Comparison of ENCODE assay signal across 17 mouse cellular contexts in genomic region chr2:155283793-155284192, GRCm38 (mm10). TPM values are rescaled to one million over a fixed set of nuclear protein-coding genes. Genes with fewer than 3 reads are reported as not detected.
DNase-seq lines count a peak whose midpoint lies in the region; ATAC-seq and TF ChIP-seq lines count a peak whose summit lies in the region.
"Had no signal": no experiment of that assay in that cellular context is flagged by ENCODE, and none has a peak within 500 bp of the region (broad histone marks: within the 10 kb centered on the region; RNA-seq: fewer than 3 reads in every experiment).

No protein-coding gene starts in this region.

- no peaks in the 10 kb centered on the region for H3K4me1 ChIP-seq in intestine, postnatal 0 days (replicated peaks; ENCODE audit: control insufficient read depth, insufficient read depth, low read length)
- no peaks in the 10 kb centered on the region for H3K4me1 ChIP-seq in hindbrain, embryonic 13.5 days (replicated peaks)
- H3K4me1 ChIP-seq in forebrain, embryonic 16.5 days (replicated peaks; ENCODE audit: control insufficient read depth, insufficient read depth, low read length), result no peaks in the 10 kb centered on the region
- H3K4me1 ChIP-seq: stomach, embryonic 15.5 days had no signal

- WGBS in intestine, postnatal 0 days, result 83% methylated on average over 4 of the region's 4 CpGs
- 87% methylated on average over 4 of the region's 4 CpGs for WGBS in hindbrain, embryonic 13.5 days
- WGBS in forebrain, embryonic 16.5 days, result 86% methylated on average over 4 of the region's 4 CpGs

- no peak overlapping the region for H3K4me3 ChIP-seq in intestine, postnatal 0 days (ENCODE audit: low read depth, low read length)
- H3K4me3 ChIP-seq in hindbrain, embryonic 13.5 days, result no peak overlapping the region
- H3K4me3 ChIP-seq in forebrain, embryonic 16.5 days (replicated peaks; ENCODE audit: low read length), result no peak overlapping the region
- H3K4me3 ChIP-seq: embryonic facial prominence, embryonic 13.5 days; stomach, embryonic 15.5 days had no signal

- H3K36me3 ChIP-seq in intestine, postnatal 0 days (ENCODE audit: control insufficient read depth, insufficient read depth), result peaks cover 19% of the 10 kb centered on the region
- peaks cover 34% of the 10 kb centered on the region for H3K36me3 ChIP-seq in hindbrain, embryonic 13.5 days
- no peaks in the 10 kb centered on the region for H3K36me3 ChIP-seq in forebrain, embryonic 16.5 days (ENCODE audit: control insufficient read depth, insufficient read depth)

- no peak overlapping the region for H3K9ac ChIP-seq in intestine, postnatal 0 days (ENCODE audit: low read depth, low read length)
- no peak overlapping the region for H3K9ac ChIP-seq in hindbrain, embryonic 13.5 days
- no peak overlapping the region for H3K9ac ChIP-seq in forebrain, embryonic 16.5 days (replicated peaks; ENCODE audit: low read depth, low read length)
- H3K9ac ChIP-seq: embryonic facial prominence, embryonic 13.5 days; stomach, embryonic 15.5 days had no signal

- no peak for TF ChIP-seq CTCF in intestine, postnatal 0 days (IDR thresholded peaks at IDR 0.05; ENCODE audit: low read depth)

- no peak overlapping the region for H3K4me2 ChIP-seq in intestine, postnatal 0 days (replicated peaks; ENCODE audit: low read depth)
- no peak overlapping the region for H3K4me2 ChIP-seq in hindbrain, embryonic 13.5 days
- H3K4me2 ChIP-seq in forebrain, embryonic 16.5 days (ENCODE audit: low read length), result no peak overlapping the region
- H3K4me2 ChIP-seq: embryonic facial prominence, embryonic 13.5 days had no signal

- ATAC-seq in cerebellum, adult (ENCODE audit: insufficient number of reproducible peaks, low FRiP score, low TSS enrichment), result no peak
- no peak for ATAC-seq in intestine, postnatal 0 days
- no peak for ATAC-seq in hindbrain, embryonic 13.5 days (ENCODE audit: low FRiP score)
- no peak for ATAC-seq in forebrain, embryonic 16.5 days
- ATAC-seq: activated CD4-positive, CD25-positive, alpha-beta regulatory T cell, adult 4 months; forebrain, embryonic 14.5 days had no signal

- peak; percentile 23 to 33 for DNase-seq in cerebellum, adult 18-20 months
- peak; percentile 47 for DNase-seq in left cerebral cortex, postnatal 4 days
- DNase-seq in left cerebral cortex, adult 8-10 months (ENCODE audit: low spot score in 2 of 2), result no peak
- peak; percentile 54 to 74 for DNase-seq in gastrocnemius, postnatal 36 days
- DNase-seq: B cell, adult 2 months; cerebellum, adult 9-10 months; right cerebral cortex, postnatal 25 days had no signal

- H3K27me3 ChIP-seq in intestine, postnatal 0 days (replicated peaks; ENCODE audit: control insufficient read depth, insufficient read depth, low read length), result no peaks in the 10 kb centered on the region
- no peaks in the 10 kb centered on the region for H3K27me3 ChIP-seq in hindbrain, embryonic 13.5 days
- no peaks in the 10 kb centered on the region for H3K27me3 ChIP-seq in forebrain, embryonic 16.5 days (replicated peaks; ENCODE audit: control insufficient read depth, insufficient read depth, low read length)
- H3K27me3 ChIP-seq: embryonic facial prominence, embryonic 13.5 days; stomach, embryonic 15.5 days had no signal

- 0 out of 2 replicates have a peak overlapping the region, but pooled peaks have one; percentile 28 for H3K27ac ChIP-seq in intestine, postnatal 0 days (ENCODE audit: low read depth, low read length)
- H3K27ac ChIP-seq in hindbrain, embryonic 13.5 days, result no peak overlapping the region
- H3K27ac ChIP-seq in forebrain, embryonic 16.5 days (ENCODE audit: low read length), result no peak overlapping the region
- H3K27ac ChIP-seq: embryonic facial prominence, embryonic 13.5 days; macrophage had no signal

- H3K9me3 ChIP-seq in intestine, postnatal 0 days (ENCODE audit: control insufficient read depth), result no peaks in the 10 kb centered on the region
- no peaks in the 10 kb centered on the region for H3K9me3 ChIP-seq in hindbrain, embryonic 13.5 days
- no peaks in the 10 kb centered on the region for H3K9me3 ChIP-seq in forebrain, embryonic 16.5 days (ENCODE audit: control insufficient read depth, low read length)
- H3K9me3 ChIP-seq: embryonic facial prominence, embryonic 13.5 days; G1E; stomach, embryonic 15.5 days had no signal

- intact Hi-C loops in left cerebral cortex, postnatal 4 days (cut with DNase I), result no loop called here
- intact Hi-C loops in gastrocnemius, postnatal 36 days (cut with DNase I), result no loop called here

RNA-seq across cellular contexts. Expression of gene Map1lc3a, which starts 7.7 kb away (rescaled TPM):
- 100 to 1,000 TPM; 362 to 374 TPM for total RNA-seq in left cerebral cortex, postnatal 4 days (2021)
- 100 to 1,000 TPM; 303 to 332 (median 311) TPM for total RNA-seq in left cerebral cortex, adult 8-10 months (2022)
- 100 to 1,000 TPM; 259 to 263 TPM for total RNA-seq in gastrocnemius, postnatal 36 days (2021)
- polyA plus RNA-seq in intestine, postnatal 0 days (2015; fragmentation: Nextera tagmentation; extraction: Ambion mirVana), result 158 and 168 TPM in 2 replicates
- polyA plus RNA-seq in hindbrain, embryonic 13.5 days (2015; fragmentation: Nextera tagmentation; extraction: Ambion mirVana), result 415 and 421 TPM in 2 replicates
- polyA plus RNA-seq in forebrain, embryonic 16.5 days (2015; fragmentation: Nextera tagmentation; extraction: Ambion mirVana), result 343 and 425 TPM in 2 replicates

RNA-seq across cellular contexts. Expression of gene Dynlrb1, which starts 47.5 kb away (rescaled TPM):
- total RNA-seq in left cerebral cortex, postnatal 4 days (2021), result 100 to 1,000 TPM; 348 to 360 TPM
- 100 to 1,000 TPM; 217 to 305 (median 251) TPM for total RNA-seq in left cerebral cortex, adult 8-10 months (2022)
- total RNA-seq in gastrocnemius, postnatal 36 days (2021), result 100 to 1,000 TPM in 1 of 2 experiments, 10 to 100 TPM in 1; 94.2 to 104 TPM
- 327 and 342 TPM in 2 replicates for polyA plus RNA-seq in intestine, postnatal 0 days (2015; fragmentation: Nextera tagmentation; extraction: Ambion mirVana)
- 666 and 685 TPM in 2 replicates for polyA plus RNA-seq in hindbrain, embryonic 13.5 days (2015; fragmentation: Nextera tagmentation; extraction: Ambion mirVana)
- polyA plus RNA-seq in forebrain, embryonic 16.5 days (2015; fragmentation: Nextera tagmentation; extraction: Ambion mirVana), result 621 and 677 TPM in 2 replicates

Comparison
In these comparisons a context has a peak if more than half of its experiments do, and no peak if none do; other contexts are left out.
1. DNase-seq: peak in cerebellum, adult 18-20 months (2 of 2), left cerebral cortex, postnatal 4 days (single experiment) and gastrocnemius, postnatal 36 days (2 of 2); none in left cerebral cortex, adult 8-10 months (0 of 2).